10 mouse cellular contexts compared by ENCODE assay signal in genomic region chr8:126927058-126927457, GRCm38 (mm10). TPM values are rescaled to one million over a fixed set of nuclear protein-coding genes. Genes with fewer than 3 reads are reported as not detected.
DNase-seq lines count a peak whose midpoint lies in the region; ATAC-seq and TF ChIP-seq lines count a peak whose summit lies in the region.
"Had no signal": no experiment of that assay in that cellular context is flagged by ENCODE, and none has a peak within 500 bp of the region (broad histone marks: within the 10 kb centered on the region; RNA-seq: fewer than 3 reads in every experiment).

No protein-coding gene starts in this region.

- no peak overlapping the region for H3K27ac ChIP-seq in liver, embryonic 14.5 days
- no peak overlapping the region for H3K27ac ChIP-seq in liver, embryonic 12.5 days
- H3K27ac ChIP-seq: midbrain, embryonic 10.5 days; neural tube, embryonic 15.5 days had no signal

- WGBS in liver, embryonic 14.5 days (ENCODE audit: insufficient replicate concordance): 25% methylated on average over 1 of the region's 1 CpGs
- WGBS in liver, embryonic 12.5 days (ENCODE audit: insufficient replicate concordance): 21% methylated on average over 1 of the region's 1 CpGs

- no peak overlapping the region for H3K4me2 ChIP-seq in liver, embryonic 14.5 days (ENCODE audit: low read depth)
- H3K4me2 ChIP-seq in liver, embryonic 12.5 days: no peak overlapping the region
- H3K4me2 ChIP-seq: neural tube, embryonic 15.5 days had no signal

- H3K9ac ChIP-seq in liver, embryonic 14.5 days (replicated peaks): no peak overlapping the region
- H3K9ac ChIP-seq in liver, embryonic 12.5 days: no peak overlapping the region
- H3K9ac ChIP-seq: neural tube, embryonic 15.5 days had no signal

- no peaks in the 10 kb centered on the region; the same call in 1 of the 2 replicates for H3K36me3 ChIP-seq in liver, embryonic 14.5 days (replicated peaks; ENCODE audit: control insufficient read depth, insufficient read depth, low read depth)
- peaks cover 35% of the 10 kb centered on the region for H3K36me3 ChIP-seq in liver, embryonic 12.5 days
- peaks cover 4% of the 10 kb centered on the region; the same call in 1 of the 2 replicates for H3K36me3 ChIP-seq in splenic B cell, adult 2 months (ENCODE audit: control insufficient read depth, insufficient read depth, low read length, poor library complexity, severe bottlenecking)

- H3K4me1 ChIP-seq in liver, embryonic 14.5 days (replicated peaks; ENCODE audit: control insufficient read depth in 2 of 2, insufficient read depth in 2 of 2, low read length in 1 of 2): 0 out of 4 replicates have a peak, but pooled peaks cover 0 to 2% of the 10 kb centered on the region in 2 experiments
- peaks cover 15% of the 10 kb centered on the region for H3K4me1 ChIP-seq in liver, embryonic 12.5 days
- H3K4me1 ChIP-seq: midbrain, embryonic 10.5 days; neural tube, embryonic 15.5 days had no signal

- H3K27me3 ChIP-seq in liver, embryonic 14.5 days (ENCODE audit: control insufficient read depth, insufficient read depth, low read length): no peaks in the 10 kb centered on the region
- no peaks in the 10 kb centered on the region for H3K27me3 ChIP-seq in liver, embryonic 12.5 days (replicated peaks)
- no peaks in the 10 kb centered on the region for H3K27me3 ChIP-seq in splenic B cell, adult 2 months (ENCODE audit: control insufficient read depth, insufficient read depth, low read length, poor library complexity, severe bottlenecking)
- H3K27me3 ChIP-seq: neural tube, embryonic 15.5 days had no signal

- TF ChIP-seq EP300 in liver, embryonic 14.5 days (IDR thresholded peaks at IDR 0.05; ENCODE audit: low read depth): no peak

- no peak for ATAC-seq in liver, embryonic 14.5 days (ENCODE audit: insufficient read depth)
- ATAC-seq in liver, embryonic 12.5 days: no peak

- H3K4me3 ChIP-seq in liver, embryonic 14.5 days (ENCODE audit: insufficient read depth in 1 of 2, low read depth in 2 of 2, low read length in 2 of 2): no peak overlapping the region
- no peak overlapping the region for H3K4me3 ChIP-seq in liver, embryonic 12.5 days
- H3K4me3 ChIP-seq: midbrain, embryonic 10.5 days; neural tube, embryonic 15.5 days had no signal

- DNase-seq in embryo, embryonic 11 days: peak; percentile 43
- DNase-seq in embryo, embryonic 10 days (ENCODE audit: low spot score): no peak
- DNase-seq in liver, embryonic 14.5 days (ENCODE audit: low read depth in 3 of 3, low spot score in 3 of 3): no peak
- DNase-seq in ES-CJ7 (ENCODE audit: low read depth, low spot score): peak; percentile 53
- DNase-seq in splenic B cell, adult 2 months (ENCODE audit: low read depth, low spot score): peak; percentile 46
- DNase-seq in gastrocnemius, postnatal 10 days: no peak
- DNase-seq in spleen, adult 12 weeks (ENCODE audit: low spot score): no peak

- TF ChIP-seq CTCF in liver, embryonic 14.5 days (IDR thresholded peaks at IDR 0.05; ENCODE audit: low read depth): peak; percentile 53

- no peaks in the 10 kb centered on the region for H3K9me3 ChIP-seq in liver, embryonic 14.5 days (ENCODE audit: control insufficient read depth, low read length)
- H3K9me3 ChIP-seq in liver, embryonic 12.5 days (replicated peaks): no peaks in the 10 kb centered on the region
- H3K9me3 ChIP-seq: midbrain, embryonic 10.5 days; neural tube, embryonic 15.5 days had no signal

RNA-seq across cellular contexts. Expression of gene Tomm20, which starts 18.6 kb away (rescaled TPM):
- polyA plus RNA-seq in liver, embryonic 14.5 days (2012; rRNA removed): 18.2 and 44.0 TPM in 2 replicates
- polyA plus RNA-seq in liver, embryonic 14.5 days (2014; fragmentation: Nextera tagmentation; extraction: Ambion mirVana): 137 and 143 TPM in 2 replicates
- 219 and 232 TPM in 2 replicates for polyA plus RNA-seq in liver, embryonic 12.5 days (2016; fragmentation: Nextera tagmentation; extraction: Ambion mirVana)
- 100 to 1,000 TPM; 114 to 122 TPM for total RNA-seq in gastrocnemius, postnatal 10 days (2021)

RNA-seq across cellular contexts. Expression of gene Rbm34, which starts 43.8 kb away (rescaled TPM):
- polyA plus RNA-seq in liver, embryonic 14.5 days (2012; rRNA removed): 2.1 and 5.2 TPM in 2 replicates
- polyA plus RNA-seq in liver, embryonic 14.5 days (2014; fragmentation: Nextera tagmentation; extraction: Ambion mirVana): 9.6 and 11.2 TPM in 2 replicates
- polyA plus RNA-seq in liver, embryonic 12.5 days (2016; fragmentation: Nextera tagmentation; extraction: Ambion mirVana): 22.5 and 24.6 TPM in 2 replicates
- total RNA-seq in gastrocnemius, postnatal 10 days (2021): 1 to 10 TPM; 6.6 to 9.0 TPM

Comparison
In these comparisons a context has a peak if more than half of its experiments do, and no peak if none do; other contexts are left out.
1. DNase-seq: peak in embryo, embryonic 11 days (single experiment), ES-CJ7 (single experiment) and splenic B cell, adult 2 months (single experiment); none in embryo, embryonic 10 days (single experiment), liver, embryonic 14.5 days (0 of 3), gastrocnemius, postnatal 10 days (single experiment) and spleen, adult 12 weeks (single experiment).